Mouse (Mus musculus) myocyte (in vitro differentiated cells): ENCODE results near the gene Olfr681.
"Not testable (repeated sequence)": the region's sequence is repeated elsewhere in the genome, so short reads cannot be mapped to it uniquely, and the experiment has no call there.

Experiments used
- MYOD1 ChIP-seq, 3 experiments: IDR thresholded peaks; one replicate each; pipeline ENCODE4 v1.6.1; 2011; ENCODE audit warnings: control low read depth in 2 of 3, low read depth in 2 of 3, mild to moderate bottlenecking in 2 of 3, moderate library complexity in 1 of 3; ENCODE audit not compliant: insufficient read length in 2 of 3, control insufficient read depth in 1 of 3
- MYOG ChIP-seq, 3 experiments: IDR thresholded peaks; one replicate each; pipeline ENCODE4 v1.6.1; 2011; ENCODE audit warnings: control low read depth in 2 of 3, low read depth in 2 of 3, mild to moderate bottlenecking in 2 of 3; ENCODE audit not compliant: insufficient read length in 2 of 3, control insufficient read depth in 1 of 3, insufficient read depth in 1 of 3
- POLR2A ChIP-seq: IDR thresholded peaks from one replicate; pipeline ENCODE4 v1.6.1; 2011; ENCODE audit warnings: low read depth, mild to moderate bottlenecking, control low read depth, moderate library complexity; ENCODE audit not compliant: insufficient read length
- USF1 ChIP-seq: IDR thresholded peaks from one replicate; pipeline ENCODE4 v1.6.1; 2011; ENCODE audit warnings: low read depth, mild to moderate bottlenecking, control low read depth, moderate library complexity

DNA sequence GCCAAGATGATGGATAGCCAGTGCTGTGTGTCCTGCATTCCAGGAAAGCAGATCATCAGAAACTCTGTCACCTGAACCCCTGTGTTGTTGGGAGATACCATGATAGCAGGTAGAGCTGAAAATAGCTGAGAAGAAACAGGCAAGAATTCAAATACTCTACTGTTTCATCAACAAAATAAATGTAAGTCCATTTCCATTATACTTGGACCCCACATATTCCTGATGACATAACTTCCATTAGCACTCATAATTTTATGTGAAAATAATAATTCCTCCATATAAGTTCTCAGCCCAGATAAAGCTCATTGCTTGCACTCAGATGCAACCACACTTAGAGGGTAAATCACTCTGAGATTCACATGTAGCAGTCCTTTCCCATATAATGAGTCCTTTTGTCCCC lies 23.9 kb upstream of the Olfr681 start, which contains the start of gene Olfr680-ps1:
- not testable (repeated sequence) for TF ChIP-seq USF1; POLR2A; MYOD1 (IDR thresholded peaks at IDR 0.05; ENCODE audit: control insufficient read depth in 1 of 3, insufficient read length in 2 of 3, low read depth in 2 of 3); MYOG (IDR thresholded peaks at IDR 0.05; ENCODE audit: control insufficient read depth in 1 of 3, insufficient read depth in 1 of 3, insufficient read length in 2 of 3, low read depth in 2 of 3)
